Comparison of ENCODE assay signal across 21 mouse cellular contexts in genomic region chr14:110007159-110007558, GRCm38 (mm10).
A peak's percentile ranks its signal among the peaks of the same experiment; 100 is the strongest.
DNase-seq lines count a peak whose midpoint lies in the region; ATAC-seq and TF ChIP-seq lines count a peak whose summit lies in the region.
"Had no signal": no experiment of that assay in that cellular context is flagged by ENCODE, and none has a peak within 500 bp of the region (broad histone marks: within the 10 kb centered on the region; RNA-seq: fewer than 3 reads in every experiment).

No protein-coding gene starts in this region.

- DNase-seq in CD4-positive helper T cell, adult 2 months (ENCODE audit: low read depth, low spot score), result peak; percentile 1
- DNase-seq in embryo, embryonic 11 days, result peak; percentile 45
- peak; percentile 42 for DNase-seq in hindlimb bud, embryonic 11.5 days (ENCODE audit: extremely low spot score, low read depth, low spot score)
- DNase-seq in spleen, postnatal 4 days (ENCODE audit: low spot score in 2 of 2), result no peak
- DNase-seq in thymus, adult 2 months, result no peak
- no peak for DNase-seq in kidney, adult 11 months
- DNase-seq: adrenal gland, adult 2 months; adrenal gland, postnatal 25 days; cerebellum, adult 18-20 months; cerebellum, adult 9-11 months; cerebellum, postnatal 36 days; gastrocnemius, postnatal 14 days; heart, adult 2 months had no signal

- ATAC-seq in limb, embryonic 13.5 days (ENCODE audit: low FRiP score, low read depth), result peak; percentile 86; the same call in 1 of the 2 replicates
- ATAC-seq: forebrain, embryonic 14.5 days had no signal

- no peaks in the 10 kb centered on the region for H3K9me3 ChIP-seq in limb, embryonic 13.5 days
- H3K9me3 ChIP-seq: embryonic facial prominence, embryonic 15.5 days; forebrain, embryonic 10.5 days; hindbrain, embryonic 10.5 days had no signal

- H3K9ac ChIP-seq in limb, embryonic 13.5 days, result no peak overlapping the region
- H3K9ac ChIP-seq: embryonic facial prominence, embryonic 15.5 days; hindbrain, embryonic 14.5 days had no signal

- TF ChIP-seq POLR2A in thymus, adult 2 months (IDR thresholded peaks at IDR 0.05; ENCODE audit: control insufficient read depth, extremely low read depth, insufficient read depth, low read length, poor library complexity), result no peak

- no peaks in the 10 kb centered on the region for H3K27me3 ChIP-seq in limb, embryonic 13.5 days
- H3K27me3 ChIP-seq in thymus, adult 2 months (ENCODE audit: control insufficient read depth, insufficient read depth, low read length), result no peaks in the 10 kb centered on the region
- H3K27me3 ChIP-seq: embryonic facial prominence, embryonic 15.5 days had no signal

- H3K36me3 ChIP-seq in limb, embryonic 13.5 days, result no peaks in the 10 kb centered on the region
- H3K36me3 ChIP-seq in thymus, adult 2 months (ENCODE audit: control insufficient read depth, insufficient read depth, low read length), result no peaks in the 10 kb centered on the region
- H3K36me3 ChIP-seq: embryonic facial prominence, embryonic 15.5 days; forebrain, embryonic 10.5 days; hindbrain, embryonic 10.5 days had no signal

- H3K27ac ChIP-seq in limb, embryonic 13.5 days, result no peak overlapping the region
- no peak overlapping the region for H3K27ac ChIP-seq in thymus, adult 2 months (ENCODE audit: control insufficient read depth, insufficient read depth, low read length)
- H3K27ac ChIP-seq: embryonic facial prominence, embryonic 15.5 days; forebrain, embryonic 10.5 days; heart, adult 2 months; hindbrain, embryonic 10.5 days; hindbrain, embryonic 14.5 days had no signal

- 22% methylated on average over 6 of the region's 6 CpGs for WGBS in limb, embryonic 13.5 days
- WGBS in thymus, adult 2 months, result 82% methylated on average over 6 of the region's 6 CpGs

- peaks cover 6% of the 10 kb centered on the region; the same call in 1 of the 2 replicates for H3K4me1 ChIP-seq in limb, embryonic 13.5 days
- no peaks in the 10 kb centered on the region for H3K4me1 ChIP-seq in thymus, adult 2 months (replicated peaks; ENCODE audit: control insufficient read depth, insufficient read depth, low read length)
- H3K4me1 ChIP-seq: embryonic facial prominence, embryonic 15.5 days; forebrain, embryonic 10.5 days; hindbrain, embryonic 10.5 days had no signal

- H3K4me3 ChIP-seq in limb, embryonic 13.5 days, result no peak overlapping the region
- no peak overlapping the region for H3K4me3 ChIP-seq in thymus, adult 2 months (ENCODE audit: control insufficient read depth, insufficient read depth, low read length)
- H3K4me3 ChIP-seq: embryonic facial prominence, embryonic 15.5 days; erythroblast, embryonic 14.5 days; forebrain, embryonic 10.5 days; heart, adult 2 months; hindbrain, embryonic 10.5 days had no signal

- peak overlapping the region; percentile 38 for H3K4me2 ChIP-seq in limb, embryonic 13.5 days (replicated peaks)
- H3K4me2 ChIP-seq: embryonic facial prominence, embryonic 15.5 days; heart, embryonic 11.5 days; hindbrain, embryonic 14.5 days had no signal

- TF ChIP-seq CTCF in thymus, adult 2 months (IDR thresholded peaks at IDR 0.05; ENCODE audit: borderline replicate concordance, control insufficient read depth, extremely low read depth, insufficient read depth, low read length, poor library complexity), result no peak

Comparison
In these comparisons a context has a peak if more than half of its experiments do, and no peak if none do; other contexts are left out.
1. DNase-seq: peak in CD4-positive helper T cell, adult 2 months (single experiment), embryo, embryonic 11 days (single experiment) and hindlimb bud, embryonic 11.5 days (single experiment); none in spleen, postnatal 4 days (0 of 2), thymus, adult 2 months (single experiment) and kidney, adult 11 months (single experiment).